Comparison of ENCODE assay signal across 10 mouse cellular contexts in genomic region chr14:117756505-117756904, GRCm38 (mm10).
"Had no signal": no experiment of that assay in that cellular context is flagged by ENCODE, and none has a peak within 500 bp of the region (broad histone marks: within the 10 kb centered on the region; RNA-seq: fewer than 3 reads in every experiment).

No protein-coding gene starts in this region.

- H3K4me3 ChIP-seq: intestine, embryonic 15.5 days; kidney, embryonic 15.5 days; liver, embryonic 12.5 days; midbrain, embryonic 13.5 days; myocyte; neural tube, embryonic 15.5 days had no signal

- H3K36me3 ChIP-seq: intestine, embryonic 15.5 days; kidney, embryonic 15.5 days; liver, embryonic 12.5 days; midbrain, embryonic 13.5 days; neural tube, embryonic 15.5 days had no signal

- ATAC-seq: intestine, embryonic 15.5 days; liver, embryonic 12.5 days; midbrain, embryonic 13.5 days had no signal

- DNase-seq: kidney, adult 2 months; kidney, postnatal 14 days; left cerebral cortex, postnatal 4 days; thymus, postnatal 36 days had no signal

- H3K9ac ChIP-seq: intestine, embryonic 15.5 days; kidney, embryonic 15.5 days; liver, embryonic 12.5 days; midbrain, embryonic 13.5 days; neural tube, embryonic 15.5 days had no signal

- H3K27ac ChIP-seq: intestine, embryonic 15.5 days; kidney, embryonic 15.5 days; liver, embryonic 12.5 days; midbrain, embryonic 13.5 days; neural tube, embryonic 15.5 days had no signal

- H3K9me3 ChIP-seq: intestine, embryonic 15.5 days; kidney, embryonic 15.5 days; liver, embryonic 12.5 days; midbrain, embryonic 13.5 days; neural tube, embryonic 15.5 days had no signal

- H3K4me1 ChIP-seq: intestine, embryonic 15.5 days; kidney, embryonic 15.5 days; liver, embryonic 12.5 days had no signal

- H3K4me2 ChIP-seq: intestine, embryonic 15.5 days; kidney, embryonic 15.5 days; liver, embryonic 12.5 days; midbrain, embryonic 13.5 days; neural tube, embryonic 15.5 days had no signal

- H3K27me3 ChIP-seq: intestine, embryonic 15.5 days; kidney, embryonic 15.5 days; liver, embryonic 12.5 days; midbrain, embryonic 13.5 days; neural tube, embryonic 15.5 days had no signal
